Mouse (Mus musculus) cerebellum, adult 11-12 months (tissue): ENCODE results near the gene Add3.

Experiments
- DNase-seq: peaks from one replicate; pipeline ENCODE4 v3.0.0; 2022

The Add3 gene

GRCm38 (mm10) chr19:53276902-53277707 lies 136.9 kb downstream of the Add3 start:
- no peak for DNase-seq

DNA sequence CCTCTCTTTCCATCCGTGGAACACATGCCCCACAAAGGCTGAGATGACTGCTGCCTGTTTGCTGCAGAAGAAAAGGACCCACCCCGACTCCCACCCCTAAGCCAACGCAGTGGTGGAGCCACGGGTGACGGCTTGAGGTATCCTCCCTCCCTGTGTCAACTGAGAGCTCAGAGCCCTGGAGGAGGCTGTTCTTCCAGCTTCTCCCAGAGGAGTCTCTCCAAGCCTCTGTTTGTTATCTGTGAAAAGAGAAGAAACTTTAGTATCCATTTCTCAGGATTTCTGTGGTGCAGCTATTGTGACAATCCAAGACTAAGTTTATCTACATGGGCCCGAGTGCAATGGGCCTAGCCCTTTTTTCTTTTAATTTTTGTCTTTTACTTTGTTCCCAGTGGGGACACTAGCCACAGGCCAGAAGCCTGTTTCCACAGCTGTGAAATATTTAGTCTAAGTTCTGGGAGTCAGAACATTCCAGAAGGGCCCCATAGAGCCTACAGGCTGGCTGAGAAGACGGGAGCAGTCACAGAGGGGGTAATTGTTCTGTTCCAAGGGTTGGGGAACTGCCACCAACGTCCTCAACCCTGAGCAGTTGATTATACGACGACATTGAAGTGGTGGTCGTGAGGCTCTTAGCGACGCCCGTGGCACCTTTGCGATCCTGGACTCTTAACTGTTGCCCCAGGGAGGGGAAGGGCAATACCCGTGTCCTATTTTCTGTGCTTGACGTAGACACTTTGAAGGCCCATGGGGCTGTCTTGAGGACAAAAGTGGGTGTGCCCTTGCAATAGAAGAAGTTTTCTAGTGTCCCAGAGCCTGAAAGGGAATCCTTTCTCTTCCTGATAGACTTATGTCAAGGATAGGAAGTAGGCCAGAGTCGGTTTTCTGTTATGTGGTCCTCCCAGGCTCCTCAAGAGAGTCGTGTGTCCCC lies 138.5 kb downstream of the Add3 start:
- no peak for DNase-seq

GRCm38 (mm10) chr19:53280254-53280653 lies 140.0 kb downstream of the Add3 start:
- DNase-seq: no peak

GRCm38 (mm10) chr19:53282571-53282970 lies 142.3 kb downstream of the Add3 start:
- DNase-seq: no peak

DNA sequence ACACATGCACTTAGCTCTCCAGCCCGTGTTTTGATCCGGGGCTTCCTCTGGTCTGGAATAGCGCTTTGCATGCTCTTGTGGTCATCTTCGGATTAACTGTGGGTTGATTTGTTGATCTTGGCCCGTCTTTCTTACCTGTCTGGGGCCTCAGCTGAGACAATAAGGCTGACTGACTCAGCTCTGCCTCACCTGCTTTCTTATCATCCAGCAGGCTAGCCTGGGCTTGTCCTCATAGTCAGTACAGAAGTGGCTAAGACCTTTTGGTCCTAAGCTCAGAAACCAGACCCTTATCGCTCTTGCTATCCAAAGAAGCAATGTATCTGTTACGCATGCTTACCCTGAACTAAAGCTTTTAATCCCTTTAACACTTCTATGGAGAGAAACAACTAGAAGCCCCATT lies 143.5 kb downstream of the Add3 start:
- DNase-seq: no peak

DNA sequence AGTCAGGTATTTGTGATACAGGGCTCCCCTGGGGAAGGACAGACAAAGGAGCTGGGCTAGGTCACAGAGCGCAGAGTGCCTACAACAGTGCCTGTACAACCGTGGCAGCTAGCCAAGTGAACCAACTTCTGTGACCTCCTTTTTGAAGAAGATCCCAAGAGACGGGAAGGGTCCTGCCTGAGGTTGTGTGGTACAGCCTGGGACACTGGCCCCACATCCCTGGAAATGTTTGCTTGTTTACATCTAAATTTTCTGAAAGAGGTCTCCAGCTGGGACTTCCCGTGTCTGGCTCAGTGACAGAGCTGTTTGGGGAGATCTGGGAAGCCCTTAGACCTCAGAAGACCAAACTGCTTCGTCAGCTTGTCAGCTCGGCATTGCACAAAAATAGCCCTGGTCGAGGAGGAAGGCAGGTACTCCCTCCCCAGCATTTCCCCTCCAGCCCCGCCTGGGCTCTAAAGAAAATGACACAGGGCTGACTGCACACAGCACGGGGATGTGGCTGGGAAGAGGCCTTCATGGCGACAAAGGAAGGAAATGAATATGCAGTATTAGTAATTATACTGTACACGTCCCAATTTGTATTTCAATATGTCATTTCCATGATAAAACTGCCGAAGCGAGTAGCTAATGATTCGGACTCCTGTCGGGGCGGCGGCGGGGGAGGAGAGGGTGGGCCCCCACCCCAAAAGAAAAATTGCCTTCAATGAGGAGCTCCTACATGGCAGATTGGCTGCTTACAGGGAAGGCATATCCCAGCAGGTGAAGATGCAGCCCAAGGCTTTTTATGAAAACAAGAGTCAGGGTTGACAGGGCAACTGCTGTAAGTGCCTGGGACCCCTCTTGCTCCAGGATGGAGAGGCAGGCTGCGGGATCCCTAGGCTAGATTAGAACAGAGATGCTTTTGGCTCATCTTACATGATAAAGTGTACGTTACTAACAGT lies 144.3 kb downstream of the Add3 start:
- DNase-seq: no peak

DNA sequence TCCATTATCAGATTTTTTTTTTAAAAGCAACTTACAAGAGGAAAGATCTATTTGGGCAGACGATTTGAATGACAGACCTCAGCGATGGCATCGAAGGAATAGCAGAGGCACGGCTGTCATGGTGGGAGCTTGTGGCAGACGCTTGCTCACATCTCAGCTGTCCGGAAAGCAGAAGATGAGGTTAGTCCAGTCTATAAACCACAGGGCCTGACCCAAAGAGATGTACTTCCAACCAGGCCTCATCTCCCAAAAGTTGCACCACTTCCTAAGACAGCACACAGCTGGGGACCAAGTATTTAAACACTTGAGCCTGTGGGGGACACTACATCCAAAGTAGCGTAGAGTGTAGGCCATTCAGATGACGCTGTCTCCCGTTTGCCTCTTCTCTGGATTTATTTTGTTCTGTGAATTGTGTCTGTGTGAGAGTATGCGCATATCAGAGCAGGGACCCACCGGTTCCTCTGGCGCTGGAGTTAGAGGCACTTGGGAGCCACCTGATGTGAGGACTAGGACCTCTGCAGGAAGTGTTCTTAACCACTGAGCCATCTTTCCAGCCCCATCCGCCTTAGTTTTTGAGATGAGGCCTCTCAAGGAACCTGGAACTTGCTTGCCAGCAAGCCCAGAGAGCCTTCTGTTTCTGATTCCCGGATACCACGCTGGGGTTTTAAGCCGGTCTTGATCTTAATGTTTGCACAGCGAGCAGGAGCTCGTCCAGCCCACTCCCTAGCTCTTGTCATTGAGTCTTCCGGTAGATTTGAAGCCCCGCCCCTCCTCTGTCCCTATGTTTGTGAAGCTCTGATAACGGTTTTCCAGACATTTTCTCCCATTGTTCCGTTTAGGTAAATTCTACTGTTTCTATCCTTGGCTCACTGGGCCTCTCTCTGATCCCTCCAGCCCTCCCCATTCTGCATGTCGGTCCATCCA lies 156.3 kb downstream of the Add3 start:
- DNase-seq: no peak
